Mouse (Mus musculus) intestine, embryonic 15.5 days (tissue): Measurements from ENCODE around the gene Rgs14. TPM values are rescaled to one million over a fixed set of nuclear protein-coding genes. Genes with fewer than 3 reads are reported as not detected.

ENCODE experiments used
- ATAC-seq: fragments of 200-750 bp; cut with Nextera tagmentation; 2 replicates; pipeline ENCODE4 v1.8.0; 2017; ENCODE audit warnings: moderate TSS enrichment, moderate library complexity
- H3K27ac ChIP-seq: fragments of 300-500 bp; sonication (generic); 2 replicates; pipeline ENCODE4 v1.5.1; 2015; ENCODE audit warnings: mild to moderate bottlenecking, inconsistent platforms
- H3K27me3 ChIP-seq: fragments of 300-500 bp; sonication (generic); replicated peaks from 2 replicates; pipeline ENCODE4 v1.6.1; 2015; ENCODE audit warnings: inconsistent platforms
- H3K36me3 ChIP-seq: fragments of 300-500 bp; sonication (generic); 2 replicates; pipeline ENCODE4 v1.6.1; 2015; ENCODE audit warnings: inconsistent platforms
- H3K4me1 ChIP-seq: fragments of 300-500 bp; sonication (generic); replicated peaks from 2 replicates; pipeline ENCODE4 v1.6.1; 2015; ENCODE audit warnings: inconsistent platforms
- H3K4me2 ChIP-seq: fragments of 300-500 bp; sonication (generic); replicated peaks from 2 replicates; pipeline ENCODE4 v1.6.1; 2015; ENCODE audit warnings: mild to moderate bottlenecking, inconsistent platforms
- H3K4me3 ChIP-seq: fragments of 300-500 bp; sonication (generic); replicated peaks from 2 replicates; pipeline ENCODE4 v1.5.1; 2015; ENCODE audit warnings: inconsistent platforms
- H3K9ac ChIP-seq: fragments of 300-500 bp; sonication (generic); 2 replicates; pipeline ENCODE4 v1.6.1; 2015; ENCODE audit warnings: inconsistent platforms
- H3K9me3 ChIP-seq: fragments of 300-500 bp; sonication (generic); 2 replicates; pipeline ENCODE4 v1.6.1; 2016; ENCODE audit warnings: inconsistent platforms
- WGBS: fragments of 180-500 bp; shearing (Covaris S2); methylation state at CpG from one replicate; pipeline ENCODE4 v1.1.7; 2015; 5-methylcytosine and 5-hydroxymethylcytosine counted together
- polyA plus RNA-seq: library from polyadenylated mRNA; unstranded; fragments of >200 nt; fragmentation: Nextera tagmentation; extraction: Ambion mirVana; gene quantifications from 2 replicates; pipeline ENCODE4 v1.2.1, GENCODE M21; 2015

The Rgs14 gene
- polyA plus RNA-seq, 1 experiment from 2014 or later = 0.85 TPM

- Histone ChIP-seq H3K9me3 (no peaks in the 10 kb centered on the region), H3K36me3 (no peaks in the 10 kb centered on the region), H3K9ac (no peak within 1 kb of the TSS), H3K4me2 (no peak within 1 kb of the TSS), H3K4me3 (no peak within 1 kb of the TSS), H3K4me1 (no peaks in the 10 kb centered on the region), H3K27me3 (0 out of 2 replicates have a peak, but pooled peaks cover 7% of the 10 kb centered on the region), H3K27ac (no peak within 1 kb of the TSS)
- WGBS = 72% methylated on average over 1 of the region's 1 CpGs
- no peak for ATAC-seq
Observed at GRCm38 (mm10) chr13:55398088-55398487, 28.6 kb downstream of the Rgs14 start, which contains the start of gene Slc34a1. Gene Slc34a1 (plus strand): TSS chr13:55398187.

- Histone ChIP-seq H3K36me3 (no peaks in the 10 kb centered on the region), H3K9ac (no peak overlapping the region), H3K4me1 (no peaks in the 10 kb centered on the region), H3K9me3 (no peaks in the 10 kb centered on the region), H3K27me3 (peaks cover 11% of the 10 kb centered on the region), H3K4me3 (no peak overlapping the region), H3K27ac (no peak overlapping the region), H3K4me2 (no peak overlapping the region)
- peak; percentile 80 for ATAC-seq
- WGBS = 54% methylated on average over 5 of the region's 5 CpGs
Observed at GRCm38 (mm10) chr13:55399300-55400038, 29.9 kb downstream of the Rgs14 start.

GRCm38 (mm10) chr13:55400039-55400346 lies 30.5 kb downstream of the Rgs14 start:
- H3K27ac ChIP-seq = no peak overlapping the region
- no peak for ATAC-seq

GRCm38 (mm10) chr13:55403266-55403665 lies 33.7 kb downstream of the Rgs14 start:
- Histone ChIP-seq H3K27me3 (peaks cover 14% of the 10 kb centered on the region), H3K36me3 (no peaks in the 10 kb centered on the region), H3K4me1 (no peaks in the 10 kb centered on the region; the same call in 1 of the 2 replicates), H3K9ac (no peak overlapping the region), H3K9me3 (no peaks in the 10 kb centered on the region), H3K27ac (no peak overlapping the region), H3K4me3 (no peak overlapping the region), H3K4me2 (no peak overlapping the region)
- no peak for ATAC-seq
- WGBS = 74% methylated on average over 7 of the region's 7 CpGs

More at GRCm38 (mm10) chr13:55400039-55400346, 30.5 kb downstream of the Rgs14 start:
- Histone ChIP-seq H3K4me3 (no peak overlapping the region), H3K4me2 (no peak overlapping the region), H3K9me3 (no peaks in the 10 kb centered on the region), H3K9ac (no peak overlapping the region), H3K36me3 (no peaks in the 10 kb centered on the region), H3K4me1 (no peaks in the 10 kb centered on the region), H3K27me3 (peaks cover 14% of the 10 kb centered on the region)
- 59% methylated on average over 1 of the region's 1 CpGs for WGBS

GRCm38 (mm10) chr13:55403935-55404852 lies 34.7 kb downstream of the Rgs14 start:
- 76% methylated on average over 15 of the region's 15 CpGs for WGBS

GRCm38 (mm10) chr13:55404853-55405782 lies 35.6 kb downstream of the Rgs14 start:
- Histone ChIP-seq H3K27ac (no peak overlapping the region), H3K9ac (peak overlapping the region; percentile 28; the same call in 1 of the 2 replicates), H3K27me3 (peaks cover 14% of the 10 kb centered on the region), H3K4me1 (no peaks in the 10 kb centered on the region; the same call in 1 of the 2 replicates), H3K9me3 (no peaks in the 10 kb centered on the region), H3K36me3 (no peaks in the 10 kb centered on the region), H3K4me2 (peak overlapping the region; percentile 34; the same call in 1 of the 2 replicates), H3K4me3 (no peak overlapping the region)
- 12% methylated on average over 11 of the region's 11 CpGs for WGBS
- ATAC-seq = peak; percentile 87

More at GRCm38 (mm10) chr13:55403935-55404852, 34.7 kb downstream of the Rgs14 start:
- Histone ChIP-seq H3K9ac (no peak overlapping the region), H3K27ac (no peak overlapping the region), H3K4me3 (no peak overlapping the region), H3K4me2 (no peak overlapping the region), H3K27me3 (peaks cover 14% of the 10 kb centered on the region), H3K4me1 (no peaks in the 10 kb centered on the region; the same call in 1 of the 2 replicates), H3K36me3 (no peaks in the 10 kb centered on the region), H3K9me3 (no peaks in the 10 kb centered on the region)
- ATAC-seq = no peak

- WGBS = 65% methylated on average over 13 of the region's 13 CpGs
- H3K9ac ChIP-seq = 0 out of 2 replicates have a peak overlapping the region, but pooled peaks have one; percentile 28
Observed at GRCm38 (mm10) chr13:55405783-55406390, 36.4 kb downstream of the Rgs14 start.

GRCm38 (mm10) chr13:55407341-55407740 lies 37.8 kb downstream of the Rgs14 start:
- Histone ChIP-seq H3K36me3 (no peaks in the 10 kb centered on the region), H3K4me1 (no peaks in the 10 kb centered on the region; the same call in 1 of the 2 replicates), H3K4me2 (no peak overlapping the region), H3K27ac (no peak overlapping the region), H3K27me3 (peaks cover 6% of the 10 kb centered on the region), H3K9ac (no peak overlapping the region), H3K4me3 (no peak overlapping the region), H3K9me3 (no peaks in the 10 kb centered on the region)
- ATAC-seq = no peak
- WGBS = 83% methylated on average over 4 of the region's 4 CpGs

More at GRCm38 (mm10) chr13:55405783-55406390, 36.4 kb downstream of the Rgs14 start:
- no peak overlapping the region for H3K27ac ChIP-seq
- H3K4me2 ChIP-seq = no peak overlapping the region
- H3K27me3 ChIP-seq = peaks cover 12% of the 10 kb centered on the region
- no peaks in the 10 kb centered on the region for H3K9me3 ChIP-seq
- no peaks in the 10 kb centered on the region for H3K36me3 ChIP-seq
- no peak overlapping the region for H3K4me3 ChIP-seq
- ATAC-seq = peak; percentile 39; the same call in 1 of the 2 replicates
- no peaks in the 10 kb centered on the region; the same call in 1 of the 2 replicates for H3K4me1 ChIP-seq

- Histone ChIP-seq H3K9ac (no peak overlapping the region), H3K27me3 (peaks cover 9% of the 10 kb centered on the region), H3K4me2 (no peak overlapping the region), H3K4me3 (no peak overlapping the region), H3K4me1 (no peaks in the 10 kb centered on the region; the same call in 1 of the 2 replicates), H3K27ac (no peak overlapping the region), H3K9me3 (no peaks in the 10 kb centered on the region), H3K36me3 (no peaks in the 10 kb centered on the region)
- ATAC-seq = no peak
- WGBS = 89% methylated on average over 19 of the region's 19 CpGs
Observed at GRCm38 (mm10) chr13:55408546-55409120, 39.1 kb downstream of the Rgs14 start.

- Histone ChIP-seq H3K27me3 (peaks cover 14% of the 10 kb centered on the region), H3K4me1 (peaks cover 6% of the 10 kb centered on the region), H3K27ac (no peak overlapping the region), H3K9me3 (no peaks in the 10 kb centered on the region), H3K9ac (no peak overlapping the region), H3K36me3 (no peaks in the 10 kb centered on the region), H3K4me2 (no peak overlapping the region), H3K4me3 (no peak overlapping the region)
- WGBS = 70% methylated on average over 7 of the region's 7 CpGs
- ATAC-seq = no peak
Observed at GRCm38 (mm10) chr13:55411826-55412225, 42.3 kb downstream of the Rgs14 start.
